Mouse (Mus musculus): ENCODE measurements around the gene Unc79.

Unc79 gene

DNA sequence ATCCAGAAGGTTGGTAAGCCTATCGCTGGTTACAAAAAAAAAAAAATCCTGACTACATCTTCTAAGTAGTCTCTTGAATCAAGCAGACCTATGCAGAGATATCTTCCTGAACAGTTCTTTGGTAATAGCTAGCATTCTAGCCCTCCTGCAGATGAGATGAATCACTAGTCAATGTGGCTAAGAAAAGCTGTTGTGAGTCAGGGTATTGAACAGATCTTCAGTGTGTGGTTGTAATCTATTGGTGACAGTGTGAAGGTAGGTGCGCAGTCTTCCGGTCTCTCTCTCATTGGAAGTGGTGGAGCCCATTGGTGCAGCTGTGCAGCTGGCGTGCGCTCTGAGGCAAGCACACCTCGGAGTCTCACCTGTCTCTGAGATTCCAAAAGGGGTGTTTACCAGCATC is 180.3 kb downstream of the Unc79 start:
- DNase-seq (ENCODE audit: low read depth, low spot score), result peak; percentile 62

DNA sequence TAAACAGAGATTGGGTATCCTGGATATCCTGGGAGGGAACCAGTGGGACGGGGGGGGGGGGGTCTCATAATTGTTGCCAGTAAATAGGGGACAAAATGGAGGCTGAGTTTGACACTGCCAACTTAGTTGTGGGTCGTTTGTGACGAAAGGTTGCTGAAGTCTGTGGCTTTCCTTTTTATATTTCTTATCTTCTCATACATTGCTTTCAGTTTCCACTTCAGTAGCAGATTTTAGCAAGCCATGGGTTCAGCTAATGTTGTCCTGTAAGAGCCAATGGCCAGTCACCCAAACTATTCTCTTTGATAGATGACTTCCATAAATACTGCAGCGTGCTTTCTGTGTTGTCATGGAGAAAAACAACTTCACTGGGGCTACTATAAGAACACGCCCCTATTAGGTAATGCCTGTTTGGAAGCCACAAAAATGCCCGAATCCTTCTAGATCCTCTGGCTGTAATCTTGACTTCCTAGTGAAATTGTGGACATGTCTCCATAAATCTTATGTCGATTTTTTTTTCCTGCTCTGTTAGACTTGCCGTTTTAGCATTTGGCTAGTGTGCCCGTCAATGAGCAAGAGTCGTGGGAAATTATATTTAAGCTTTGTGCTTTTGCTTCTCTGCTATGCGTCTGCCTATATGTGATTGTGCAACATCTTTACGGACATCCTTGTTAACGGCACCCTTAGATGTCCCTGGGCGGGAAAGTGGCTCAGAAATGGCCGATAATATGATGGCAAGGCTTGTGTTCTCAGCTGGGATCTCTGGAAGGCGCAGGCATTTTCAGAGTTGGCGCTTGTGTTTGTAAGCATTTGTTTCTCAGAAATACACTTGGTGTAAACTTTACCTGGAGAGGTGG is 181.0 kb downstream of the Unc79 start:
- no peak for DNase-seq (ENCODE audit: low read depth, low spot score)

GRCm38 (mm10) chr12:103131419-103131818 is 182.8 kb downstream of the Unc79 start:
- no peak for DNase-seq (ENCODE audit: low read depth, low spot score)

DNA sequence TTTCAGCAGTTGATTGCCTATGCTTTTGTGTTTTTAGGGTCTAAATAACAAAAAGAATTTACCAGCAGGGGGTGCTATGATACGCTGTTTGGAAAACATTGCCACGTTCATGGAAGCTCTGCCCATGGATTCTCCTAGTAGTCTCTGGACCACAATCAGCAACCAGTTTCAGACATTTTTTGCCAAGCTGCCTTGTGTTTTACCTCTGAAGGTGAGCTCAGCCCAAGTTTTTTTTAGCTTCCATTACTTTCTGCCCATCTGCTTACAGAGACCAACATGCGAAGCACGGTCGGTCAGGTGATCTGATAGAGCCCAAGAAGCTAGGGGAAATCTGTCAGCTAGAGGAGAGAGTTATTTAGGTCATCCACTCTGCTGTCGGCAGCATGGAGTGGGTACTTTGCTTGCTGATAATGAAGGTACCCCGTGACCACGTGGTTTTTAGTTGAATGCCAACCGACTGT is 193.9 kb downstream of the Unc79 start:
- peak; percentile 82 for DNase-seq (ENCODE audit: low read depth, low spot score)

- DNase-seq (ENCODE audit: low read depth, low spot score), result peak; percentile 80
These were observed 195.3 kb downstream of the Unc79 start for GRCm38 (mm10) chr12:103143798-103144565.

DNA sequence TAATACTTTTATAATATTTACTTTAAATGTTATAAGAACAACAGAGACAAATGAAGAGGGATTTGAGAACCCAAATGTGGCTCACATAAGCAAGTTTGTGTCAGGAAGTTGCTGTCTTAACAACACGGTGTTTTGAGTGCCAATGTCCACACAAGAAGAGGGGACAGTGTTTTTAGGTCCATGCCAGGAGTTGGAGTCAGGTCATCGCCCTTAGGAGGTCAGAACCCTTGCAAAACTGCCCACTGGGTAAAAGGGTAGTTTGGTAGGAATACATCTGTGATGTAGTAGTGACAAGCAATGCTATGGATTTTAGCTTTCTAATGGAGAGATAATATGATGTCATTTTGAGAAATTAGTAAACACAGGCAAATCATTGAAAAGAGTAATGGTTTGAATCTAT is 201.6 kb downstream of the Unc79 start:
- no peak for DNase-seq (ENCODE audit: low read depth, low spot score)

GRCm38 (mm10) chr12:103154927-103155326 is 206.3 kb downstream of the Unc79 start:
- no peak for DNase-seq (ENCODE audit: low read depth, low spot score)

DNA sequence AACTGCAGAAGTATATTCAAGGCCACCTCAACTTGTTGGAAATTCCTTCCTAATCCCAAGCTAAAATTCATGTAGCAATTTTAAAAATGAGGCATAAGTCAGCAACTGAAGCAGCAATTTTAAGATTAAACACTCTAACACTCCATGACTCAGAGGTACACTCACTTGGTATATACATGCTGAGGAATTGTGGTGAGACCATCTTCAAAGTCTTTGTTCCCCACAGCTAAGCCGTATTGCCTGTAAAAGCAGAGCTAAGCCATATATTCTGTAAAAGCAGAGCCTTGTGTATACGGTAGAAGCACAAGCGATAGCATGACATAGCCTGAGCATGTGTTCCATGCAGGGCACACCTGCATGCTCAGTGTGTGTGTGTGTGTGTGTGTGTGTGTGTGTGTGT is 206.7 kb downstream of the Unc79 start:
- peak; percentile 55 for DNase-seq (ENCODE audit: low read depth, low spot score)

- DNase-seq (ENCODE audit: low read depth, low spot score), result peak; percentile 75
These were observed 208.7 kb downstream of the Unc79 start for GRCm38 (mm10) chr12:103157129-103157910.

DNA sequence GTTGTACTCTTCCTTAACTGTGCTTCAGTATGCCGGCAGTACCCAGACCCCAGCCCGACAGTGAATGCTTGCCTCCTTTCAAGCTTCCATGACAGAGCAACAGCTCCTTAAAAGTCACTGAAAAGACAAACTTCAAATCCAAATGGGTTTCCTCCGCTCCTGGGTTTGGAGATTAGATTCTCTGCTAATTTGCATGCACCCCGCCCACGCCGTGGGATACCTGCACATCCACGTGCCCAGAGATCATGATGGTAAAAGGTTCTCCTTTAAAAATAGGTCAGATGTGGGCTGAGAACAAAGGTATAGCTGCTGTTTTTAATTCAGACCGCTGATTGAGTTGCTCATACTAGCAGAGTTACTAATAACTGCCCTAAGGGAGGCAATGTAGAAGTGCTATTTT is 210.4 kb downstream of the Unc79 start:
- DNase-seq (ENCODE audit: low read depth, low spot score), result peak; percentile 61

GRCm38 (mm10) chr12:103160721-103161120 is 212.1 kb downstream of the Unc79 start:
- no peak for DNase-seq (ENCODE audit: low read depth, low spot score)

DNA sequence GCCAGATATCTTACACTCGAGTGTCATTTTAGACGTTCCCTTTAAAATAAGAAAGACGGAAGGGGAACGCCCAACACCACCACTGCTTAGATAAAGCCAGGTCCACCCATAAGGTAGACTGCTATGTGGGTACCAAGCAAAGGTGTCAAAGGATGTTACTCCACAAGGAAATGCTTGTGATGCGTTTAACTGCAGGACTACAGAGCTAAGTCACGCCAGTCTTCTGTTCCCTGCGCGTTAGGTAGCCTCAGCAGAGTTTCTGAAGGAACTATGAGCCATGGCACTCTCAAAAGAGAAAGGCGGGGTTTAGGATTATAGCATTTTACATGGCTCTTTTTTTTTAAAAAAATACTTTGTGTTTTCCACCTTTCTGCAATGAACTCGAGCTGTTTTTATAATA is 214.9 kb downstream of the Unc79 start:
- DNase-seq (ENCODE audit: low read depth, low spot score), result no peak

DNA sequence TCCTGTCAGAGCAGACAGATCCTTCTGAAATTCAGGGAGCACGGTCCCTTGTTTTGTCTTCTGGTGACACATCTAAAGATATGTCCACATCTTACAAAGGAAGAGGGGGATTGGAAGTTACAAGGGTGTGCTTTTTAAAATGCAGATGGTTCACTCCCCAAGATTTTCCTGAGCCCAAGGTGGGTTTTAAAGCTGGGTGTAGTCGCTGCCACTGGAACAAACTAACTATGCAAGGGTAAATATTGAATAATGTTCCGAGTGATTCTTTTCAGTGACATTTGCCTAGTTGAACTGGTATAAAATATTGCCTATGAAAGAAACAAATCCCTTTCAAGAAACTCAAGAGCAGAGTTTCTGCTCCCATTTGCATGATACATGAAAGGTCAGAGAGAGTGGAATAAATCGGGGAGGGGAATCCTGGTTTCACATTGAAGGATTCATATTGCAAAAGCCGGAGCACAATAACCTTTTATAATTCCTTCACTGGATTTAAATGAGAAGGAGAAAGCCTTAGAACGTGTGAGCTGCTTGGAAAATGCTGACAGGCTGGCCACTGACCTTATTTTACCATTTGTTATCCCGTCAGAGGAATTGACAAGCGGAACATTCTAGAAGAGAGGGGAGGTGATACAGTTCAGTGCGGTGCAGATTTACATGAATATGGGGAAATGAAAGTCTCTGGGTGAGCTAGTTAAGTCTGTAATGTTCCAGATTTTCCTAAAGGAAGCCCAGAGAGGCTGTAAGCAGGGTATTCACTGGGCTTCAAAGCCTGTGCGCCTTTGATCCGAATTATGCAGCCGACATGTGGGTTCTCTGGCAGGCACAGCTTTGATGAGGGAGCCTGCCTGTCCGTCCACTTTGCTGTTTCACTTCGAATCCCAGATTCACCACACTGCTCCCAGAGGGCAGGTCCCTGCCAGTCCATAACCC is 215.7 kb downstream of the Unc79 start:
- no peak for DNase-seq (ENCODE audit: low read depth, low spot score)

DNA sequence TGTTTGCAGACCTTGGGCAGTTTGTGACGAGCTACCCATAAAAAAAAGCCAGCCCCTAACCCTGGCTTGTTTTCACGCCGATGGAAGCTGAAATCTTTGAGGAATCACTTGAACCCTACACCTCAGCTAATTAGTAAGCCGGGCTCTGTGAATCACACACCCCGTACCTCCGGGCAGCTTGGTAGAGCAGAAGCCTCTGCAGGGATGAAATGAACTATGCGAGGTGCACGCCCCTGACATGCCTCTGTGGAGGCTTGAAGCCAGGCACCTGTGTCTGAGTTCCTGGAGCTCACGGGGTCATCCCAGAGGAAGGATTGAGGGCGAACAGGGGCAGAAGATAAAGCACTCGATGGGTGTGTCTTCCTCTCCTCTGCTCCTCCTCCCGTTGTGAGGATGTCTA is 220.2 kb downstream of the Unc79 start:
- no peak for DNase-seq (ENCODE audit: low read depth, low spot score)

DNA sequence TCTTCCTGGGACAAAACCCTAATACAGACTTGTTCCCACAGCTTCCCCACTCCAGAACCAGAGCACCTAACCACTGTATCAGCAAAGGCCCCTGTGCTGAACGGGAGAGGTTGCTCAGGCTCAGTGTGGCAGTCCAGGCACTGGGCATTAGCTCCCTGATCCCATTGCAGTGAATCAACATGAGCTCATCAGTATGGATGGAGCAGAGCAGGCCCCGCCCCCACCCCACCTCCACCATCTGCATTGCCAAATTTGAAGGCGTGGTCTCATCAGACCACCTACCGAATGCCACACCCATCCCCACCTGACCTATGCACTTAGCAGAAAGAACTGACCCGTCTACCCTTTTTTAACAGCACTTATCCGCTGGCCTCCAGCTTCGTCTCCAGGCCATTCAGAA is 234.4 kb downstream of the Unc79 start:
- DNase-seq (ENCODE audit: low read depth, low spot score), result no peak

DNA sequence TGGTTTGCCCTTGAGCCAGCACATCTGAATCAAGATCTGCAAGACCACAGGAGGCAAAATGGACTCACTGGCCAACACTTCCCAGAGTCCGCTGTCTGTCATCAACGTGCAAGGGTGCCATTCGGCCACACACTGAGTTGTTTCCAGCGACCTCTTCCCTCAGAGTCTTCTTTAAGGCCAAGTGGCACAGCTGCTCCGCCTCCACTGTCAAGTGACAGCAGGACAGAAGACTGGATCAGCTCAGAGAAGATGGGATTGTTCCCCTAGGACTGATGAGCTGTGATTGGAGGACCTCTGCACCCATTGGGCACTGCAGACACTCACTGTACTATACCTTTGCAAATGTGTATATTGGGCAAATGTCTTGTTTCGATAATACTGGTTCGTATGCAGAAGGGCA is 238.4 kb downstream of the Unc79 start:
- DNase-seq (ENCODE audit: low read depth, low spot score), result no peak

DNA sequence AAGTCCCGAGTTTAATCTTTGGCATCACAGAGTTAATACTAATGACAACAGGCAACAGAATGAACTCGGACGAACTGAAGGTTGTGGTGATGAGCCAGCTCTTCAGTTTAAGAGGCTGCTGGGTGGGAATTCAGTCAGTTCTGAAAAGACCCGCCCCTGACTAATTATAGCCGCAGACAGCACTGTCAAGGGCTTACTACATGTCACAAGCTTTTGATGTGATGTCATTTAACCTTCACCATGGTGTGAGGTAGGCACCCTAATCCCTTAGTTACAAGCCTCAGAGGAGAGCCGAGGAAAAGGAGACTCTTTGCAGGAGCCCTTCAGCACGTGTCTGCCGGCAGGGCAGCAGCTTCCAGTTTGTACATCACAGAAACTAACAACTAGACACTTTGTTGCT is 239.6 kb downstream of the Unc79 start:
- no peak for DNase-seq (ENCODE audit: low read depth, low spot score)

- peak; percentile 95 for DNase-seq (ENCODE audit: low read depth, low spot score)
These were observed 241.1 kb downstream of the Unc79 start for GRCm38 (mm10) chr12:103189771-103190170.

DNA sequence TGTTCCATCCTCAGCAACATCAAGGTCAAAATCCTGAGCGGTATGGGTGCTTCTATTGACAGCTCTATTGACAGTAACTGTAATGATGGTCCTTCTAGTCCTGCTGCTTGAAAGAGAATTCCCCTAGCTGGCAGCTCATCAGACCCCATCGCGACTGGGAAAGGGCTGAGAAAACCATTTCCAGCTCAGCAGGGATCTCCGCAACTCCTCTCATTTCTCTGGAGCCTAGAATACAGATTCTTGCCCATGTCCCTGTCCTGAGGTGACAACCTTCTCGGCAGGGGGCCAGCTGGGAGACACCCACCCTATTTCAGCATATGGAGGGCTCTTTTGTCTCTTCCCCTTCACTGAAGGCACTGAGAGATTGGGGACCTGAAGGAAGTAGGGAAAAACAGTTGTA is 244.3 kb downstream of the Unc79 start:
- DNase-seq (ENCODE audit: low read depth, low spot score), result no peak

DNA sequence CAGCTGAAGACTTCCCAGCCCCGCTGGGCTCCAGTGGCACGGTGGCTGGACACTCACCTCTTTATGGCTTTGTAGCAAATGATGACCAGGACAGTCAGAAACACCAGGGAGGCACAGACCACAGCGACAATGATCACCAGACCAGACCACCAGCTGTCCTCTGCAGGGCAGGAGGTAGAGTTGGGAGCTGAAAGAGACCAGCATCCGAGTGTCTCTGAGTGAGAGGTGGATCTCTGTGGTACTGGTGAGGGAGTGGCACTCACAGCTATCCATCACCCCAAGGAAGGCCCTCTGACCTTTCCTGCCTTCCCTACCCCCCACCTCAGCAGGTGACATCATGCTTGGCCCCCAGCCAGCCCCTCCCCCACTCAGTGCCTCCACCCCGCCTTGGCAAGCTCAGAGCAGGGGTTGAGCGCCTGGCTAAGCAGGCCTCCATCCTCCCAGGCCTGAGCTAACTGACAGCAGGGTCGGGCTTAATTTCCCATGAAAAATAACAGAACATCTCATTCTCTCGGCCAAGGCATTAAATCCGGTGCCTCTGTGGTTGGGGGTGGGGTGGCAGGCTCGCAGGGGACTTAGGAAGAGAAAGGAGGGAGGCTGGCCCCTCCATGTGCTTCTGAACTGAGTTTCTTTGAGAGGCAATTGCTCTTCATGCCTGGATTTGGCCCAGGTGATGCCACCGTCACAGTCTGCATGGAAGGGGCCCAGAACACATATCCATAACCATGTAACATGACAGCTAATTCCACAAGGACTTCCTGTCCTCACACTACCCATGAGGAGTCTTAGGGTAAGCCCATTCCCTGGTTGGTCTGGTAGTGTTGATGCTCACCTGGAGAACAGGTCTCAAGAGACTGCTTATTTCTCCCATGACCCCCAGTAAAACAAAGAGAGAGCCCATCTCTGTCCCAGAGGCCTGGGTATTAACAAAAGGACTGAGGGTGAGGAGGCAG is 254.2 kb downstream of the Unc79 start:
- DNase-seq (ENCODE audit: low read depth, low spot score), result peak; percentile 72
